Mouse (Mus musculus): Measurements from ENCODE around the gene Cfap299. TPM values are rescaled to one million over a fixed set of nuclear protein-coding genes. Genes with fewer than 3 reads are reported as not detected.
"Not testable (repeated sequence)": the region's sequence is repeated elsewhere in the genome, so short reads cannot be mapped to it uniquely, and the experiment has no call there.

Cfap299 gene
- not detected for total RNA-seq (2021)
- long read RNA-seq, experiment 1: 0 reads
- long read RNA-seq, experiment 2: 0 reads

- intact Hi-C loops (cut with DNase I): loop anchor here (2.0 to 5.0 kb wide), 2 partner anchors 162 to 1202 kb away; partner anchors contain the start of gene Prdm8
- TF ChIP-seq CTCF (IDR thresholded peaks at IDR 0.05): peak; percentile 99; the same call in 1 of the 2 replicates
- DNase-seq: peak; percentile 83
- peak within 1 kb of the TSS; percentile 84 for H3K4me3 ChIP-seq
- no peak within 1 kb of the TSS for H3K27ac ChIP-seq
Measured at GRCm38 (mm10) chr5:98328848-98329624, at the start of gene Cfap299. Gene Cfap299 (plus strand): TSS chr5:98329304.

GRCm38 (mm10) chr5:98281993-98282392, 47.1 kb upstream of the Cfap299 start:
- Histone ChIP-seq H3K27ac (no peak overlapping the region), H3K4me3 (no peak overlapping the region)
- intact Hi-C loops (cut with DNase I): no loop called here
- no peak for DNase-seq
- TF ChIP-seq CTCF (IDR thresholded peaks at IDR 0.05): no peak

GRCm38 (mm10) chr5:98283696-98284478, 45.2 kb upstream of the Cfap299 start:
- TF ChIP-seq CTCF (IDR thresholded peaks at IDR 0.05): no peak
- Histone ChIP-seq H3K4me3 (no peak overlapping the region; the same call in 1 of the 2 replicates), H3K27ac (no peak overlapping the region)
- DNase-seq: no peak
- intact Hi-C loops (cut with DNase I): no loop called here

- no peak for DNase-seq
- TF ChIP-seq CTCF (IDR thresholded peaks at IDR 0.05): no peak
- intact Hi-C loops (cut with DNase I): no loop called here
- Histone ChIP-seq H3K4me3 (no peak overlapping the region), H3K27ac (no peak overlapping the region)
Measured at GRCm38 (mm10) chr5:98290642-98291041, 38.5 kb upstream of the Cfap299 start.

- intact Hi-C loops (cut with DNase I): no loop called here
- Histone ChIP-seq H3K4me3 (peak overlapping the region; percentile 13; the same call in 1 of the 2 replicates), H3K27ac (no peak overlapping the region)
- no peak for TF ChIP-seq CTCF (IDR thresholded peaks at IDR 0.05)
- DNase-seq: no peak
Measured at GRCm38 (mm10) chr5:98292388-98293048, 36.6 kb upstream of the Cfap299 start.

GRCm38 (mm10) chr5:98293049-98293715, 35.9 kb upstream of the Cfap299 start:
- TF ChIP-seq CTCF (IDR thresholded peaks at IDR 0.05): no peak
- Histone ChIP-seq H3K27ac (no peak overlapping the region), H3K4me3 (0 out of 2 replicates have a peak overlapping the region, but pooled peaks have one; percentile 13)
- no peak for DNase-seq
- intact Hi-C loops (cut with DNase I): no loop called here

GRCm38 (mm10) chr5:98300079-98300478, 29.0 kb upstream of the Cfap299 start:
- no peak for DNase-seq

GRCm38 (mm10) chr5:98305673-98306072, 23.4 kb upstream of the Cfap299 start:
- TF ChIP-seq CTCF (IDR thresholded peaks at IDR 0.05): no peak
- no peak overlapping the region for H3K4me3 ChIP-seq
- DNase-seq: no peak
- no peak overlapping the region for H3K27ac ChIP-seq
- intact Hi-C loops (cut with DNase I): no loop called here

More at GRCm38 (mm10) chr5:98300079-98300478, 29.0 kb upstream of the Cfap299 start:
- TF ChIP-seq CTCF (IDR thresholded peaks at IDR 0.05): no peak
- intact Hi-C loops (cut with DNase I): no loop called here
- Histone ChIP-seq H3K4me3 (no peak overlapping the region), H3K27ac (no peak overlapping the region)

GRCm38 (mm10) chr5:98306528-98306927, 22.6 kb upstream of the Cfap299 start:
- DNase-seq: no peak
- intact Hi-C loops (cut with DNase I): no loop called here
- H3K4me3 ChIP-seq: peak overlapping the region; percentile 15; the same call in 1 of the 2 replicates
- TF ChIP-seq CTCF (IDR thresholded peaks at IDR 0.05): no peak
- H3K27ac ChIP-seq: no peak overlapping the region

GRCm38 (mm10) chr5:98326625-98327024, 2.5 kb upstream of the Cfap299 start:
- no peak overlapping the region for H3K4me3 ChIP-seq
- intact Hi-C loops (cut with DNase I): loop anchor here (5.0 kb wide), 1 partner anchor 159 kb away; the partner anchor contains the start of gene Prdm8
- TF ChIP-seq CTCF (IDR thresholded peaks at IDR 0.05): no peak

GRCm38 (mm10) chr5:98343751-98344150, 14.6 kb downstream of the Cfap299 start:
- intact Hi-C loops (cut with DNase I); DNase-seq; H3K27ac ChIP-seq; H3K4me3 ChIP-seq: not testable (repeated sequence)

More at GRCm38 (mm10) chr5:98326625-98327024, 2.5 kb upstream of the Cfap299 start:
- no peak overlapping the region for H3K27ac ChIP-seq
- DNase-seq: no peak

GRCm38 (mm10) chr5:98344581-98344980, 15.5 kb downstream of the Cfap299 start:
- H3K4me3 ChIP-seq: no peak overlapping the region
- peak; percentile 39 for TF ChIP-seq CTCF (IDR thresholded peaks at IDR 0.05)
- intact Hi-C loops (cut with DNase I): no loop called here
- DNase-seq: no peak
- H3K27ac ChIP-seq: no peak overlapping the region
